Mouse (Mus musculus) heart, adult 2 months (tissue): ENCODE measurements around the gene Dgat2.

Experiments used
- CTCF ChIP-seq: fragments of 200-600 bp; IDR thresholded peaks from 2 replicates; pipeline ENCODE4 v1.8.1; 2022; ENCODE audit warnings: antibody characterized with exemption, mild to moderate bottlenecking, moderate library complexity
- EP300 ChIP-seq: fragments of 200-500 bp; IDR thresholded peaks from 2 replicates; pipeline ENCODE4 v1.6.1; 2011; ENCODE audit warnings: low read depth, low read length, control low read depth; ENCODE audit not compliant: insufficient read depth
- POLR2A ChIP-seq: fragments of 200-500 bp; IDR thresholded peaks from 2 replicates; pipeline ENCODE4 v1.6.1; 2011; ENCODE audit warnings: mild to moderate bottlenecking, low read depth, low read length, control low read depth; ENCODE audit not compliant: insufficient read depth

DNA sequence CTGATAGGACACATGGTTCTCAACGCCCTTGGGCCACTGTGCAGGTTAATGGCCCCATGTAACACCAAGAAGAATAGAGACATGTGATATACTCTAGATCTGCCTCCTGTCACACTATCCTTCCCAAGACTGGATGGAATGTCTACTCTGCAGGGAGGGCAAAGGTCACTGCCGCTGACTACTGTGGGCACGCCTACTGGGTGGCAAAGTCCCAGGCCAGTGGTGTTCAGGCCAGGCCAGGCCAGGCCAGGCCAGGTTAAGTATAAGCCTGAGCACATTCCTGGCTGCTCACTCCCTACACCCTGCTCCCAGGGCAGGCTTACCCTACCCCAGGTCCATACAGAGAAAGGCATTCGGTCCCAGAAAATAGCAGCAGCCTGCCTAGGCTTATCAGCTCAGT lies 21.0 kb downstream of the Dgat2 start:
- TF ChIP-seq EP300: peak; percentile 67; the same call in 1 of the 2 replicates
- no peak for TF ChIP-seq CTCF
- TF ChIP-seq POLR2A: 0 out of 2 replicates have a peak, but pooled peaks have one; percentile 41
